Mouse (Mus musculus) MN1 (cell line): ENCODE results near the gene Vamp5.

ENCODE experiments used
- DNase-seq: peaks from one replicate; pipeline ENCODE4 v3.0.0-alpha.2; 2016; ENCODE audit warnings: low spot score

The Vamp5 gene

DNA sequence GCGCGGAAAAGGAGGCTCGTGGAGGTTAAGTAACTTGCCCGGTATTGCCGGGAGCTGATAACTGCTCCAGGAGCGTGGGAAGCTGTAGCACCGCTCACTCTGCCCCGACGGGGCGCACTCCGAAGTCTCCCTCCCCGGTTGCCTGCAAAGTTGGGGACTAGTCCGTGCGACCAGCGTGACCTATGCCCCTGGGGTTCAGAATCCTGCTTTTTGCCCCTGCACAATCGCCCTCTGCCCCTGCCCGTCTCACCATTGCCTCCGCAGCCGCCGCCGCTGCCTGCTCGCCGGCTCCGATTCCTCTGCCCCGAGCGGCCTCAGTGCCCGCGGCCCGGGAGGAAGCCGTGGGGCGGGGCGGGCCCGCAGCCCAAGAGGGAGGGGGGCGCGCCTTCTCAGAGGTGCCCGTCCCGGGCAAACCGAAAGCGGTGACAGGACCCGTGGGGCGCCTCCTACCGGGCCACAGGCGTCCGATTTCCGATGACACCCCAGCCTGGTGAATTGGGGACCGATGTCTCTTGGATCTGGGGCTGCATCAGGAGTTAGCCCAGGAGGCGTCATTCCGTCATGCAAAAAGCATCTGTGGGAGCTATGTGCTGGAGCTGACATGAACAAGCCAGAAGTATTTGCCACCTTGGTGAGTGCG is at the start of gene Vamp5:
Vamp5 (minus strand) TSS at position 338 of the 640 bp plus-strand sequence.
- DNase-seq: peak; percentile 65

- no peak for DNase-seq
Observed at GRCm38 (mm10) chr6:72429061-72429842, 49.0 kb upstream of the Vamp5 start.

DNA sequence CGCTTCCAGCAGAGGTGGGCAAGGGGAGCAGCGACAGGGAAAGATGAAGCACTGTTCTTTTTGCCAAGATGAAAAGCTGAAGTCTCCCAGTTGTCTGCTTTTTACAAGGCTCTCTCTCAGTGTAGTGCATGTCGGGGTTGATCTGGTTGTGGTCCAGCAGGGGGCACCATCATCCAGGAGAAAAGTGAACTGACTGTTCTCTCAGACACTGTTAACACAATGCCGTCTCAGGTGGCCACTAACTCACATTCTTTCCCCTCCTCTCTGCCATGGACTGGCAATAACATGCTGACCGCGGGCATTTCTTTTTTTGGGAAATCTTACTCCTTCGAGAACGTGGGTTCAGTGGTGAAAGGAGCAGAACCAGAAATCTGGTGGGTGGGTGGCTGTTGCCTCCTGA is 47.8 kb upstream of the Vamp5 start:
- DNase-seq: peak; percentile 76

GRCm38 (mm10) chr6:72425646-72426045 is 45.4 kb upstream of the Vamp5 start:
- DNase-seq: no peak

- no peak for DNase-seq
Observed at GRCm38 (mm10) chr6:72420901-72421300, 40.6 kb upstream of the Vamp5 start.

GRCm38 (mm10) chr6:72419806-72420205 is 39.5 kb upstream of the Vamp5 start:
- DNase-seq: no peak

- DNase-seq: no peak
Observed at GRCm38 (mm10) chr6:72418279-72418678, 38.0 kb upstream of the Vamp5 start.

DNA sequence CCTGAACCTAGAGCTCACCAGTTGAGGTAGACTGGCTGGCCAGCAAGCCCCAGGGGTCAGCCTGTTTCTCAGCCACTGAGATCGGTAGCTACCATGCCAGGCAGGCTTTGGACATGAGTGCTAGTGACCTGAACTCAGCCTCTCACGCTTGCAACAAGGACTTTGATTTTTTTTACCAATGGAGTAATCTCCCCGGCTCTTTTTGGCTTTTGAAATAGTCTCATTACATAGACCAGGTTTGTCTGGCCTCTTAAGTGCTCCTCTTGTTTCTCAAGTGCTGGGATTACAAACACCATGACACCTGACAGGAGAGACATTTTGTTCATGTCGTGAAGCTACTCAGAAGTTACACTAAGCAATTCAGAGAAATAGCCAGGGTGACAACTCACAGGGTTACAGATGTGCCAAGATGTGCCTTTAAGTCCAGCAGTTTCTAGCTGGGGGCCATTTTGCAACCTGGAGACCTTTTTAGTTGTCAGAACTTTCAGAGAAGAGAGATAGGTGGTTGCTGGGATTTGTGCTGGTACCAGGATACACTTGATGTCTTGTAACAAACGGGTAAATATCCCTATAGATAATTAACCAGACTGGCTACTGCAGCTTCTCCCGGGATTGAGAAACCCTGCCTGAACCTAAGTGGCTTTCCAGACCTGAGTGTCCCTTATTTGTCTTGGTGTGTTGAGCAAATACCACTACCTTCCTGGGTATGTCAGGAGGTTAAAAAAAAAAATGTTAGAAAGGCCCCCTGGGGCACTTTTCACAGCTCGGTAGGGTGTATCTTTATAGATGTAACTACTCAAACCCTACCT is 35.9 kb upstream of the Vamp5 start:
- DNase-seq: no peak

- DNase-seq: peak; percentile 15
Observed at GRCm38 (mm10) chr6:72415181-72415580, 34.9 kb upstream of the Vamp5 start.

- DNase-seq: peak; percentile 95
Observed at GRCm38 (mm10) chr6:72414076-72414756, 33.9 kb upstream of the Vamp5 start, which contains the start of gene Ggcx. Gene Ggcx, plus strand, starts transcription at chr6:72414308.

- DNase-seq: no peak
Observed at GRCm38 (mm10) chr6:72410518-72410917, 30.2 kb upstream of the Vamp5 start.

DNA sequence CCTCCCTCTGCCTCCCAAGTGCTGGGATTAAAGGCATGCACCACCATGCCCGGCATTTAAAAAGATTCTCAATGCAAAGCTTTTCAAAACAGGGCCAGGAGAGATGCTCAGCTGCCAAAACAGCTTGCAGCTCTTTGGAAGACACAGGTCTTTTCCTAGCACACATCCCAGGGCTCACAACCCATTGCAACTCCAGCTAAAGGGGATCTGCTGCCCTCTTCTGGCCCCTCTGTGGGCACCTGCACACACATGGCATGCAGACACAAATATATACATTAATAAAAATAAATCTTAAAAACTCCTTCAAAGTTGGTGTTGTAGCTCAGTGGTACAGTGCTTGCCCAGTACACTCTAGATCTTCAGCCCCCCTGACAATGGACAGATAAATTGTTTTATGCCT is 29.7 kb upstream of the Vamp5 start:
- DNase-seq: no peak

GRCm38 (mm10) chr6:72409567-72409966 is 29.3 kb upstream of the Vamp5 start:
- DNase-seq: peak; percentile 73

- peak; percentile 93 for DNase-seq
Observed at GRCm38 (mm10) chr6:72407119-72407518, 26.9 kb upstream of the Vamp5 start.

GRCm38 (mm10) chr6:72405356-72405755 is 25.1 kb upstream of the Vamp5 start:
- no peak for DNase-seq

DNA sequence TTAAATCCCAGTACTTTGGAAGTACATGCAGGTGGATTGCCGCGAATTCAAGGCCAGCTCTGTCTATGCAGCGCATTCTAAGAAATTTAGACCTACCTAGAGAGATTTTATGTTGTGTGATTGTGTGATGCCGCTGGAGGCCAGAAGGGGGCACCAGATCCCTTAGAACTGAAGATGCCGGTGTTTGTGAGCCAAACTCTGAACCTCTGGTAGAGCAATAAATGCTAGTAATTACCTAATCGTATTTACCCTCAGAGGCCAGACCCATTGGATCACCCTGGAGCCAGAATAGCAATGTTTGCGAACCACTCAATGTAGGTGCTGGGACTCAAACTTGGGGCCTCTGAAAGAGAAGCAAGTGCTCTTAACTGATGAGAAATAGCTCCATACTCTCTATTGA is 21.6 kb upstream of the Vamp5 start:
- DNase-seq: peak; percentile 51

DNA sequence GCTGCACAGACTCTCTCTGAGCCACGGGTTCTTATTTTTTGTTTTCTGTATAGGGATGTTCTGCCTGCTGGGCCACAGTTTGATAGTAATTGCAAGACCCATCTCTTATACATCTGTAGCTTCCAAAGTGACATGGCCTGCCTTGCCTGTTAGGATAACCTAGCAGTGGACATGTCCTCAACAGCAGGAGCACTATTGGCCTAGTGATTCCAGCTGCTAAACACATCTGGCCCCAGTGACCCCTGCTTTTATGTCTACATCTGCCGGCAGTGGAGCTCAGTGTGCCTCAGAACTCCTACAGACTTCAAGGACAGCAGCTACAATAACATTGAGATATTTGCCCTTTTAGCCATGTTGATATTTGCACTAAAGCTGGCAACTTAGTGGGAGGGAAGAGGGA is 19.7 kb upstream of the Vamp5 start:
- DNase-seq: no peak

GRCm38 (mm10) chr6:72396837-72397251 is 16.6 kb upstream of the Vamp5 start:
- DNase-seq: no peak

- DNase-seq: no peak
Observed at GRCm38 (mm10) chr6:72392341-72392740, 12.1 kb upstream of the Vamp5 start.

DNA sequence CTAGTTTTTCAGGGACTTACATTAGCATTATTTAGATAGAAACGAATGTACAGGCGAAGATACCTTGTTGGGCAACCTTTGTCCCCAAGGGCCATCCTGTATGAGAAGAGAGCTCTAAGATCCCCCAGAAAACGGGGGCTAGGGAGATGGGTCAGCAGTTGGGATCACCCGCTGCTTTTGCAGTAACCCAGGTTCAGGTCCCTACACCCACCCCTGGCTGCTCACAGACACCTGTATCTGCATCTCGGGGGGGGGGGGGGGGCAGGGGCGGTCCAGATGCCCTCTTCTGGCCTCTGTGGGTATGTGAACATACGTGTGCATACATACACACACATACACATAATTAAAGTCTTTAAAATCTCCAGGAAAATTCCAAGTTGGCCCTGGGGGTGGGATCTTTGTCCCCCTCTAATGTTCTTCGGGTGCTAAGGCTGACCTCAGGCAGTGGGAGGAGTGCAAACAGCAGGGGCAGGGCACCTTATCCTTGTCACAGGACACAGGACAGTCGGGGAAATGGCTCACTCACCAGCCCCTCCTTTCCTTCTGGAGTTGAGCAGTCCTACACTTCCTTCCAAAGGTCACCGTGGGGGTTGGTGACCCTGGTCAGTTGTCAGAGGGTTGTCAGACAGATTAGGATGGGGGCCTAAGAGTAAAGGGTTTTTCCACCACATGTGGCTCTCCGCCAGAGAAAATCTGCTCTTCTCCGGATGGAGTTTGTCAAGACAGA is 10.7 kb upstream of the Vamp5 start:
- no peak for DNase-seq
